Mouse (Mus musculus) forebrain, postnatal 0 days (tissue): ENCODE measurements around the gene Ppfibp2. TPM values are rescaled to one million over a fixed set of nuclear protein-coding genes. Genes with fewer than 3 reads are reported as not detected.

Experiments
- ATAC-seq: fragments of 200-750 bp; cut with Nextera tagmentation; 2 replicates; pipeline ENCODE4 v1.8.0; 2017; ENCODE audit warnings: mild to moderate bottlenecking, moderate library complexity
- DNase-seq: peaks from one replicate; pipeline ENCODE4 v3.0.0-alpha.2; 2015
- H3K27ac ChIP-seq: fragments of 300-500 bp; sonication (generic); 2 replicates; pipeline ENCODE4 v1.5.1; 2014; ENCODE audit warnings: low read depth, mild to moderate bottlenecking, antibody characterized with exemption, low read length, moderate library complexity, mixed read lengths
- H3K27me3 ChIP-seq: fragments of 300-500 bp; sonication (generic); 2 replicates; pipeline ENCODE4 v1.6.1; 2014; ENCODE audit warnings: mild to moderate bottlenecking, low read length, mixed read lengths; ENCODE audit not compliant: insufficient read depth
- H3K36me3 ChIP-seq: fragments of 300-500 bp; sonication (generic); 2 replicates; pipeline ENCODE4 v1.6.1; 2014; ENCODE audit warnings: mild to moderate bottlenecking, moderate library complexity; ENCODE audit not compliant: insufficient read depth
- H3K4me1 ChIP-seq: fragments of 300-500 bp; sonication (generic); 2 replicates; pipeline ENCODE4 v1.6.1; 2014; ENCODE audit warnings: antibody characterized with exemption; ENCODE audit not compliant: insufficient read depth
- H3K4me2 ChIP-seq: fragments of 300-500 bp; sonication (generic); 2 replicates; pipeline ENCODE4 v1.6.1; 2014; ENCODE audit warnings: low read depth, mild to moderate bottlenecking, moderate library complexity
- H3K4me3 ChIP-seq: fragments of 300-500 bp; sonication (generic); 2 replicates; pipeline ENCODE4 v1.5.1; 2014; ENCODE audit warnings: low read depth, low read length, mixed read lengths
- H3K9ac ChIP-seq: fragments of 300-500 bp; sonication (generic); 2 replicates; pipeline ENCODE4 v1.6.1; 2014; ENCODE audit warnings: mild to moderate bottlenecking
- H3K9me3 ChIP-seq: fragments of 300-500 bp; sonication (generic); 2 replicates; pipeline ENCODE4 v1.6.1; 2016; ENCODE audit warnings: low read length
- CTCF ChIP-seq: sonication (generic); IDR thresholded peaks from 2 replicates; pipeline ENCODE4 v1.5.1; 2016; ENCODE audit warnings: antibody characterized with exemption, control low read depth, low read depth
- WGBS: fragments of 180-500 bp; shearing (Covaris S2); extraction: QIAGEN DNeasy Blood & Tissue Kit; methylation state at CpG from one replicate; pipeline ENCODE4 v1.1.7; 2014; 5-methylcytosine and 5-hydroxymethylcytosine counted together
- polyA plus RNA-seq: library from polyadenylated mRNA; unstranded; fragments of >200 nt; fragmentation: Nextera tagmentation; extraction: Ambion mirVana; gene quantifications from 2 replicates; pipeline ENCODE4 v1.2.1, GENCODE M21; 2015
- total RNA-seq: library from RNA; depleted of rRNA; stranded (reverse); fragments of >200 nt; gene quantifications from 2 replicates; pipeline ENCODE4 v1.2.3, GENCODE M21; 2014

Ppfibp2 gene
- total and polyA plus RNA-seq, 2 experiments from 2014 or later = 1.2 to 3.1 TPM

GRCm38 (mm10) chr7:107688040-107688439 is 93.0 kb downstream of the Ppfibp2 start:
- H3K27me3 ChIP-seq = no peaks in the 10 kb centered on the region
- TF ChIP-seq CTCF = no peak
- ATAC-seq = no peak

GRCm38 (mm10) chr7:107690426-107691221 is 95.6 kb downstream of the Ppfibp2 start:
- Histone ChIP-seq H3K36me3 (no peaks in the 10 kb centered on the region), H3K27me3 (no peaks in the 10 kb centered on the region), H3K4me1 (no peaks in the 10 kb centered on the region), H3K4me3 (no peak overlapping the region), H3K9me3 (no peaks in the 10 kb centered on the region), H3K4me2 (no peak overlapping the region), H3K27ac (no peak overlapping the region), H3K9ac (no peak overlapping the region)
- TF ChIP-seq CTCF = no peak
- DNase-seq (no peak), ATAC-seq (no peak)
- 41% methylated on average over 17 of the region's 17 CpGs for WGBS

More at GRCm38 (mm10) chr7:107688040-107688439, 93.0 kb downstream of the Ppfibp2 start:
- Histone ChIP-seq H3K27ac (no peak overlapping the region), H3K4me1 (no peaks in the 10 kb centered on the region), H3K4me2 (no peak overlapping the region), H3K4me3 (no peak overlapping the region), H3K36me3 (no peaks in the 10 kb centered on the region), H3K9ac (no peak overlapping the region), H3K9me3 (no peaks in the 10 kb centered on the region)
- WGBS = 79% methylated on average over 4 of the region's 4 CpGs
- DNase-seq = no peak

DNA sequence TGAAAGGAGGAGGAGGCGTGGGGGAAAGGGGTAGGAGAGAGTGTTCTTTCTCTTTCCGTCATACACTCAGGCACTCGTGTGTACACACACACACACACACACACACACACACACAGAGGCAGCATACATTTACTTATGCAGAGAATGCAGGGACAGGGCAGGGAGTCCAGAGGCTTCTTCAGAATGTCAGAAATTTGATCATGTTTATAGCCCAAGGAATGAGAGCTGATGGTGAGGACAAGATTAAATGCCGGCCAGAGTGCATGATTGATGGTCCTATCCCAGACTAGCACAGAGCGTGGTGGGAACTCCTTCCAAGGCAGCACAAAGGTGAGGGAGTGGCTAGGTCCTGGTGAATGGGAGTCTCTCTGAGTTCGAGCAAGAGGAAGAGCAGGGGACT is 96.5 kb downstream of the Ppfibp2 start:
- H3K27me3 ChIP-seq = no peaks in the 10 kb centered on the region
- no peaks in the 10 kb centered on the region for H3K36me3 ChIP-seq
- H3K4me3 ChIP-seq = no peak overlapping the region
- ATAC-seq (no peak), DNase-seq (no peak)
- H3K27ac ChIP-seq = no peak overlapping the region
- no peak overlapping the region for H3K9ac ChIP-seq
- H3K4me2 ChIP-seq = no peak overlapping the region
- TF ChIP-seq CTCF = no peak
- no peaks in the 10 kb centered on the region for H3K4me1 ChIP-seq
- no peaks in the 10 kb centered on the region for H3K9me3 ChIP-seq
- 51% methylated on average over 6 of the region's 6 CpGs for WGBS

DNA sequence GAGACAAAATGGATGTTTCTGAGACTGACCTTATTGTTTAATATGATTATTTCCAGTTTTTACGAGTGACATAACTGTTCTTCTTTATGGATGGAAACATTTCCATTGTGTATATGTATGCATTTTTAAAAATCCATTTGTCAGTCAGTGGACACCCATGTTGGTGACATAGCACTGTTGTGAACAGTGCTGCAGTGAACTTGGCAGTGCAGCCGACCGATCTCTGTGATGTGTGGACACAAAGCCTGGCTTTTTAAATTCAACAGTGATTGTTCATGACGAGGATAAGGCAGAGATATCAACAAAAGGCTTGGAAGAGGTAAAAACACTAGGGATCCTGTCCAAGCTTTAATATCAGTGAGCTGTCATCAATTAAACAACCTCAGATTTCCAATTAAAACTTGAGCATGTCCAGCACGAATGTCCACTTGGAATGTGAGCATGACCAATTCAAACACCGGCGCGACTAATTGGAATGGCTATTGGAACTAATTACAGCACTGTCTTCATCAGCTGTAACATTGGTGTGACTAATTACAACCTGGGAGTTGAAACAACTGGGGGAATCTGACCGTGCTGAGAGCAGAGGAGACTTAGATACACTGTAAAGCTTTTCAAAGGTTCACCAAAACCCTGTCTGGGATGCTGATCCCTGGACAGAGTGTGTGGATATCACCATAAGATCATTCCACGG is 99.4 kb downstream of the Ppfibp2 start:
- Histone ChIP-seq H3K27ac (no peak overlapping the region), H3K27me3 (no peaks in the 10 kb centered on the region), H3K4me1 (no peaks in the 10 kb centered on the region), H3K4me2 (no peak overlapping the region), H3K9ac (no peak overlapping the region), H3K36me3 (no peaks in the 10 kb centered on the region), H3K4me3 (no peak overlapping the region), H3K9me3 (no peaks in the 10 kb centered on the region)
- ATAC-seq (no peak), DNase-seq (no peak)
- TF ChIP-seq CTCF = no peak
- 36% methylated on average over 10 of the region's 10 CpGs for WGBS

DNA sequence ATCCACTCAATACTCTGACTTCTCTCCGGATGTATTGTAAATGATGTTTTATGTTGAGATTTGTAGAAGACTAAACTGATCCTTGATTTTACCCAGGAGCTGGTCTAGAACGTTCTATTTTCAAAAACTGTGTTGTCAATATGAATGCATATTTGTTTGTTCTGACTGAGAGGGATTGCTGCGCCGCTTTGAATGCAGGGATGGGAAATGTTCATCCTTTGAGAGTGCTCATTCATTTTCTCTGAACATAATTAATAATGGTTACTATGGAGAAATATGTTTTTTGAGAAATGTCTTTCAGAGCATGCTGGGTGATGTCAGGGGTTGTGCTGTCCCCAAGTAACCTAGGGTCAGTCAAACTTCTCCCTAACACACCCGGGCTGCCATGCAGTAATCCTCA is 102.1 kb downstream of the Ppfibp2 start:
- no peak overlapping the region for H3K27ac ChIP-seq
- no peak overlapping the region for H3K4me3 ChIP-seq
- H3K9ac ChIP-seq = no peak overlapping the region
- H3K4me1 ChIP-seq = no peaks in the 10 kb centered on the region
- WGBS = 93% methylated on average over 5 of the region's 5 CpGs
- no peaks in the 10 kb centered on the region for H3K9me3 ChIP-seq
- ATAC-seq (no peak), DNase-seq (no peak)
- H3K36me3 ChIP-seq = no peaks in the 10 kb centered on the region
- H3K27me3 ChIP-seq = no peaks in the 10 kb centered on the region
- no peak for TF ChIP-seq CTCF
- no peak overlapping the region for H3K4me2 ChIP-seq

- no peak overlapping the region for H3K27ac ChIP-seq
- no peak overlapping the region for H3K4me2 ChIP-seq
- H3K4me1 ChIP-seq = no peaks in the 10 kb centered on the region
- H3K9ac ChIP-seq = no peak overlapping the region
- H3K4me3 ChIP-seq = no peak overlapping the region
- no peaks in the 10 kb centered on the region for H3K27me3 ChIP-seq
- TF ChIP-seq CTCF = no peak
- DNase-seq = no peak
- WGBS = 65% methylated on average over 1 of the region's 1 CpGs
- no peaks in the 10 kb centered on the region for H3K36me3 ChIP-seq
- no peak for ATAC-seq
- no peaks in the 10 kb centered on the region for H3K9me3 ChIP-seq
Measured at GRCm38 (mm10) chr7:107699926-107700325, 104.9 kb downstream of the Ppfibp2 start.

- Histone ChIP-seq H3K9ac (no peak overlapping the region), H3K36me3 (no peaks in the 10 kb centered on the region), H3K4me2 (no peak overlapping the region), H3K27me3 (no peaks in the 10 kb centered on the region), H3K4me1 (no peaks in the 10 kb centered on the region), H3K4me3 (no peak overlapping the region), H3K9me3 (no peaks in the 10 kb centered on the region), H3K27ac (no peak overlapping the region)
- no peak for TF ChIP-seq CTCF
- ATAC-seq (no peak), DNase-seq (no peak)
- 83% methylated on average over 5 of the region's 5 CpGs for WGBS
Measured at GRCm38 (mm10) chr7:107700646-107701045, 105.6 kb downstream of the Ppfibp2 start.
